Mouse (Mus musculus) mesoderm, embryonic 11.5 days (tissue): ENCODE results near the gene Mob3a.
"Not testable (repeated sequence)": the region's sequence is repeated elsewhere in the genome, so short reads cannot be mapped to it uniquely, and the experiment has no call there.

ENCODE experiments used
- DNase-seq: peaks from one replicate; pipeline ENCODE4 v3.0.0-alpha.2; 2012; ENCODE audit warnings: low read depth, low spot score

The Mob3a gene

DNA sequence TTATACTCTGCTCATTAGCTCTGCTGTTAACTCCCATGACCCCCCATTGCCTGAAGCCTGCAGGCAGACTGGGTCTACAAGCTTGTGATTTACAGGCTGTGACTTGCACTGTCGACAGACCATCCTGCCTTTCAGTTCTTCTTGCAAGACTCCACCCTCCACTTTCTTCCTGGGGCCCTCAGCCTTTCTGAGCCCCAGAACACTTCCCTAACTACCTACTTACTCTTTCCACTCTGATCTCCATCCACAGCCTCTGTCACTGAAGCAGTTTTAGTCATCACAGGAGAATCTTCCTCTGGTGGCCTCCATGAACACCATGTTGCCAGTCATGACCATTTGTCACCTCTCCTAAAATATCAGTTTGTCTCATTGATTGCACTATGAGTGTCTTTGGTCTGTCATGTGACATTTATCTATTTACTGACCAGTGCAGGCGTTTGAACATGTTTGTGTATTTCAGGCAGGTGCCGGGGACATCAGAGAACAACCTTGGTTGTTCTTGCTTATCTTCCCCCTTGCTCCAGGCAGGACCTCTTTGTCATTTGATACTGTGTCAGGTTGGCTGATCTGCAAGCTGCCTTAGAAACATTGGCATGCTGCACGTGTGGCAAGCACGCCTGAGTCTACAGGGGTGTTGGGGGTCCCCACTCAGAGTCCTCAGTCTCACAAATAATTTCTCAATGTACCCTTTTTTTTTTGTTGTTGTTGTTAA is 38.1 kb downstream of the Mob3a start:
- DNase-seq: no peak

DNA sequence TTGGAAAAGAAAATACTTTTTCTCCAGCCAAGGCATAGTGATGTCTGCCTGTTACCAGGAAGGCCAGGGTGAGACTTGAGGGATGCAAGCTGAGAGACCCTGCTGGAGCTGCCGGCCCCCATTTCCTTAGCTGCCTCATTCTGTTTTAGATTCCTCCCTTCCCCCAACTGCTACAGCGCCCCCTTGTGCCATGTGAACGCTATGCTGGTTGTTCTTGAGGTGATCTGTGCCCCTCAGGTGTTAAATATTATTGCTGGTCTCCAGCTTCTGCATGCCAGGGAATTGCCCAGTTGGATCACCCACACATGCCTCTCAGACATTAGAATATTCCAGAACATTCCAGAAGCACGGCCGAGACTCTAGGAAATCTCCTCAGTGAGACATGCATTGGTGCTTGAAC is 40.6 kb downstream of the Mob3a start:
- peak; percentile 62 for DNase-seq

DNA sequence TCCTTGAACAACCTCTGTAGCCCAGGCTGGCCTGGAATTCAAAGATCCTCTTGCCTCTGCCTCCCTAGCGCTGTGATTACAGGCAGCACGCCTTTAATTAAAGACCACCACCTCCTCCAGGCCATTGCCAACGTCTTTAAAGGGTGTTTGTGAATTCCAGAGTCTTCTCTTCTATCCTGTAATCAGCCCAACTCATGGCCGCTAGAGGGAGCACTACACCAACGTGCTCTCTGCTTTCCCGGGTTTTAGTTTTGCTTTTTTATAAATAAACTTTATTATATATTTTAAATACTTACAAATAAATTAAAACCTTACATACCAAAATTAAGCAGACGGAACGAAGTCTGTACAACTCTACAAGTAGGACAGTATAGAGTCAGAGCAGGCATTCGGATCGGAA is 42.6 kb downstream of the Mob3a start:
- DNase-seq: peak; percentile 73

DNA sequence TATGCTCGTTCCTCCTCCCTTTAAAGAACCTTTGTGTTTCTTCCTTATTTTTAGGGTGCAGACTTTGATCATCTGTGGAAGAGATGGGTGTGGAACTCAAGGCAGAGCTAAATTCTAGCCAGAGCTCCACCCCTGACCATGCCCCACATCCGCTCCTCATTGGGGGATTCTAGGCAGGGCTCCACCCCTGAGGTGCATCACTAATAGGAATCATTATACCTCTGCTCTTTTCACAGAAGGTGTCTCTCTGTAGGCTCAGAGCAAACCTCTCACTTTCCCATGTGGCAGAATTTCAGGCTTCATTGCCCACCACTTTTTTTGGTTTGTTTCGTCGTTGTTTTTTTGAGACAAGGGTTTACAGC is 43.0 kb downstream of the Mob3a start:
- DNase-seq: no peak

DNA sequence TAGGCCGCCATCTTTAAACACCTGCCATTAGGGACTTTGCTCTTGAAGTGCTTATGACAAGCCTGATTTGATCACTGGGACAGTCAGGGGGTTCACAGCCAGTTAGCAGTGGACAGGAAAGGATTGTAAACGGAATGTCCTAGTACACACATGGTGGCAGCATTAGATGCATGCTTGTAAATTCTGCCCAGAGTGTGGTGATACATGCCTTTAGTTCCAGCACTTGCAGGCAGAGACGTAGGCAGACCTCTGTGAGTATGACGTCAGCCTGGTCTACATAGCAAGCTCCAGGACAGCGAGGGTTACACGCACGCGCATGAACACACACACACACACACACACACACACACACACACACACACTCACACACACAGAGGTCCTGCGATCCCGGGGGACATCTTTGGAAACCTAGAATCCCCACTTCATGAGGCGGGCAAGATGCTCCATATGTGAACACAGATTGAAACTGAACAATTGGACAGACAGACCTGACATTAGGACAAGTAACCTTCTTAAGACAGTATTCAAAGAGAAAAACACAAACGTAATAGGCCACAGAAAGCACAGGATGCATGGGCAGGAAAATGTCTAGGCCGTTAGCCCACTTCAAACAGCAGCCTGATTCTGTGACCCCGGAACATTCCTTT is 43.5 kb downstream of the Mob3a start:
- DNase-seq: no peak

DNA sequence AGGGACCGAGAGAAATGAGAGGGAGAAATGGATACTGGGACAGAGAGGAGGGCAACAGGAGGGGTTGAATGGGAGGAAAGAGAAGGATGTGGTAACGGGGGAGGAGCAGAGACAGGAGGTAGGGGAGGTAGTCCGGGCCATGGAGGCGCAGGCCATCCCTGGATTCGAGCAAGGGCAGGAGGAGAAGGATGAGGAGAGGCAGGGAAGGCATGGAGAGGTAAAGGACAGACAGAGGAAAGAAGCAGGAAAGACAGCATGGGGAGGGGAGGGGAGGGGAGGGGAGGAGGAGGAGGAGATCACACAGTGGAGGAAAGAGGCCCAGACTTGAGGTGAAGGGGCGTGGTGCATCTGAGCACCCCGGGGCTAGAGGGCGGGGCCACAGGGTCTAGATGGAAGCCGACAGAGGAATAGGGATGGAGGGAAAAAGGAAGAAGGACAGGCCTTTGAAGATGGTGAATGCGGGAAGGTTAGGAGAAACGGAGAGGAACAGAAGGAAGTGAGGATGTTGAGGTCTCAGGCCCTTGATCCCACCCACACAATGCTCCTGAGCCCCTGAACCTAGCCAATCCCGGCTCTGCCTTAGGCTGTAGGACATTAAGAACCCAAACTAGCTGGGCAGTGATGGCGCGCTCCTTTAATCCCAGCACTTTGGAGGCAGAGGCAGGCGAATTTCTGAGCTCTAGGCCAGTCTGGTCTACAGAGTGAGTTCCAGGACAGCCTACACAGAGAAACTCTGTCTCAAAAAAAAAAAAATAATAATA is 44.7 kb downstream of the Mob3a start, which contains the start of gene Btbd2:
Btbd2 (minus strand) TSS at position 209 of the 761 bp plus-strand sequence.
- DNase-seq: no peak

DNA sequence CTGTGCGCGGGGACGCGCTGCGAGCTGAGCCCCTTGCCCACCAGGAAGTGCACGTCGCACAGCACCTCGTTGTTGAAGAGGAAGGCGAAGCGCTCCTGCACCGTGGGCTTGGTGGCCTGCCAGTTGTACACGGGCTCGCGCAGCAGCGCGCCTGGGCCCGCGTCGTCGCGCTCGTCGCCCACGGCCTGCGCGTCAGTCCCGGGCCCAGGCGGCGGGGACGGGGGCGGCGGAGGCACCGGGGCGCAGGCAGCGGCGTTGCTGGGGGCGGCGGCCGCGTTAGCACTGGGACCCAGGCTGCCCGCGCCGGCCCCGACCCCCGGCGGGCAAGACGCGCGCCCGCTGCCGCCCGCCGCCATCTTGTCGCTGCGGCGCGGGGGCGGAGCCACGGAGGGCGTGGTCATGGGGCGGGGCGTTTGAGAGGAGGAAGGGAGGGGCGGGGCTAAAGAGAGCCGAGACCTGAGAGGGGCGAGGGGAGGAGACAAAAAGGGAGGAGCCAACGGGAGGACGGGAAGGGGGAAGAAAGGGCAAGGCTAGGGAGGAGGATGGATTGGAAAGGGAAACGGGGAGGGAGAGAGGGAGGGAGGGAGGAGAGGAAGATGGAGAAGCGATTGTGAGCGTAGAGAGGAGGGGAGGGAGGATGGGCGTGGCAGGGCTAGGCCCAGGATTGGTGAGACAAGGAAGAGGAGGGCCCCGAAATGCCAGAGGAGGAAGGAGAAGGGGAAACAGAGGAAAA is 45.5 kb downstream of the Mob3a start:
- peak; percentile 99 for DNase-seq

DNA sequence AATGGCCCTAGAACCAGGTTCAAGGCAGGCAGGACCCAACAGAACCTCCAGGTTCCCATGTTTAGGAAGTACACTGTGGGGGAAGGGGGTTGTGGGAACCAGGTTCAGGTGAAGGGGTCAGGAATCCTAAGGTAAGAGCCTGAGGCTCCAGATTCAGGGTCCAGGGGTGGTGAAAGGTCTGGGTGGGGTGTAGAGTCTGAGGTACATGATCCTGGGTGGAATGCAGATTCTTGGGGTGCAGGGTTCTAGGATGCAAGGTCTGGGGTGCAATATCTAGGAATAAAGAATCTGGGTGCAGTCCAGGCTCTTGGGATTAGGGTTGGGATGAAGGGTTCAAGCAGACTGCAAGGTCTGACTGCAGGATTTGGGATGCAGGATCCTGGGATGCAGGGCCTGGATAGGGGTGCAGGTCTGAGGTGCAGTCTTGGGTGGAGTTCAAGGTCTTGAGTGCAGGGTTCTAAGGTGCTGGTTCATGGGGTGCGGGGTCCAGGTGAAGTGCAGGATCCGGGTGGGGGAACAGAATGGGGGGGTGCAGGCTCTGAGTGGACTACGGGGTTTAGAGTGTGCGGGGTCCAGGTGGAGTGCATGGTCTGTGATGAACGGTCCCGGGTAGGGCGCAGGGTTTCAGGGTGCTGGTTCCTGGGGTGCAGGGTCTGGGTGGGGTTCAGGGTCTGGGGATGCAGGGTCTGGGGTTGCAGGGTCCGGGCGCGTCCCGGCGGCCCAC is 46.2 kb downstream of the Mob3a start:
- DNase-seq: no peak

DNA sequence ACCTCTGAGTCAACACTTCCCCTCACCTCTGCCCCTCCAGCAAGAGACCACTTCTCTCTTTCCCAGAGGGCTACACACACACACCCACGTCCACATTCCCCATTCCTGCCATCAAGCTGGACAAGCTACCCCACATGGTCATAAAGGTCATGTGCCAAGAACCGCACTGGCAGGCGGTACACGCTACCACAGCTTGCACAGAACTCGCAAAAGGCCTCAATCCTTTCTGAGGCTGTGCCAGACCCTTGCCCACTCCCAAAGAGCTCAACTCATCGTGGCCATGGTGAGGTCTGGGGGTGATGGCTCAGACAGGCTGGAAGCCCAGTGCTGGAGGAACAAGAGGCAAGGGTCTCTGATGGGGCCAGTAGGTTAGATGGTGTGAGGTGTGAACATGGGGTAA is 46.9 kb downstream of the Mob3a start:
- DNase-seq: no peak

DNA sequence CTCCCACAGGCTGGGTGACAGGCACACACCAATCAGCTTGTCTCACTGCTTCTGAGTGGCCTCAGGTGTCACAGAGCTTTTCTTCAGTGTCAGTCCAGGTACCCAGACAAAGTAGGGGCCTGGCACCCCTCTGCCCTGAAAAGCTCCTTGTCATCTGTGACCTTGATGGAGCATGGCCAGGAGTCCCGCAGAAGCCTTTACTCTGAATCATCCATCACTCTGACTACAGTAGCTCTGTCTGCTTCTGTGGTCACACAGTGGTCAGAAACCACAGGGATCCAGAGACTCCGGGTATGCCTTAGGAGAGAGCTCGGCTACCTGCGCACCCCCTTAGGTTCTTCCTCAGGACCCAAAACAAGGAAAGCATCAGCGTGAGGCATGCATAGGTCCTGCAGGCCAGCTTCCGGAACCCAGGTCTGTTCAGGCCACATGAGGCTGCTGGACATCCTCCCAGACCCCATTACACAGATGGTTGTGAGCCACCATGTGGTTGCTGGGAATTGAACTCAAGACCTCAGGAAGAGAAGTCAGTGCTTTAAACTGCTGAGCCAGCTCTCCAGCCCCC is 48.5 kb downstream of the Mob3a start:
- DNase-seq: no peak

DNA sequence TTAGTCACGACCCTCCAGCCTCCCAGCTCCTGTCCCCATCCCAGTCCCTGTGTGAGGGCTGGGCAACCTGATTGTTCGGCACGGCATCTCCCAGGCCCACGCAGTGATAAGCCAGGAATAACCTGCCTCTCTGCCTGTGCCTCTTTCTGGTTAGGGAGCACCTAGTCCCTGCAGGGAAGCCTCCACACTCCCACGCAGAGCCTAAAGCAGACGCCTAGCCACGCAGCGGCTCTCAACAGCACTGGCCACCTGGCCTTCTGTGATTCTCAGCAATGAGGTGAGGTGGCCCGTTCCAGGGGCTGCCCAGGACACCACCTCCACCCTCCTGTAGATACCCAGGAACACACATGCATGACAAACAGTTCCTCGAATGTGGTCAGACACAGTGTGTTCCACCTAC is 51.4 kb downstream of the Mob3a start:
- DNase-seq: no peak

DNA sequence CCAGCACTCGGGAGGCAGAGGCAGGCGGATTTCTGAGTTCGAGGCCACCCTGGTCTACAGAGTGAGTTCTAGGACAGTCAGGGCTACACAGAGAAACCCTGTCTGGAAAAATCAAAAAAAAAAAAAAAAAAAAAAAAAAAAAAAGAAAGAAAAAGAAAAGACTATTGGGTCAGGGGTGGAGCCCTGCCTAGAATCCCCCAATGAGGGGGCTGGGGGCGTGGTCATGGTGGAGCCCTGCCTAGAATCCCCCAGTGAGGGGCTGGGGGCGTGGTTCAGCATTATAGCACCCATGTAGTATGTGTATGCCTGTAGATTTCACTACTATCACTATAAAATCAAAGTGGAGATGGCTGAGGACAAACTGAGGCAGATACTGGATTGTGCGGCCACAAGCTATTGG is 51.9 kb downstream of the Mob3a start:
- not testable (repeated sequence) for DNase-seq

DNA sequence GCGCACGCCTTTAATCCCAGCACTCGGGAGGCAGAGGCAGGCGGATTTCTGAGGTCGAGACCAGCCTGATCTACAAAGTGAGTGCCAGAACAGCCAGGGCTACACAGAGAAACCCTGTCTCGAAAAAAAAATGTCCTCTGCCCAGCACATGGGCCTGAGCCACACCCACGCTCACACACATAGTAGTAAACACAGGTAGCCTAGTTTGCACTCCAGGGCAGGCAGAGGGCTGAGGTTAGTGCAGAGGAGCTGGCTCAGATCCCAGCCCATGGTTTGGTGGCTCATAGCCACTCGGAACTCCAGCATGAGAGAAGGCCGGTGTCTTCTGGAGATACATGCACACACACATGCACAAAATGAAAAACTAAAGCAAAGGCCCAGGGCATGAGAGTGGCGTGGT is 54.8 kb downstream of the Mob3a start:
- no peak for DNase-seq

DNA sequence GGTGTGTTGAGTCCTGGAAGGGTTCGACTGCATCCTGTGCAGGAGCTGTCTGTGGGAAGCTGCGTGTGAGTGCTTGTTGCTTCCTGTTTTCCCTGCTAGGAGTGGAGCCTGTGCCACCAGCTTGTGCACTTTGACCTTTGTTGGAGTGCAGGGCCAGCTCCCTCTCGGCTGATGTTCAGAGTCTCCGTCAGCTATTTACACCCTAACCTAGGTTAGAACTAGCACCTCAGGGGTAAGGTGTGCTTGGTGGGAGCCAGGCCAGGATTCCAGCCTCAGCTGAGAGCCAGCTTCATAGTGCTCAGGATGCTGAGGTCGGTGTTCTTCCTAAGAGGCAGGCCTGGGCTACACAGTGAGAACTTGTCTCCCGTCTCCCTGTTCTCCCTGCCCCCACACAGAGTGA is 66.4 kb downstream of the Mob3a start:
- no peak for DNase-seq
